Mouse (Mus musculus) cerebral cortex, adult 2 months (tissue): ENCODE data around the gene Gm28305.

Source experiments
- WGBS: fragments of 180-500 bp; shearing (Covaris S2); methylation state at CpG from one replicate; pipeline ENCODE4 v1.1.7; 2018; 5-methylcytosine and 5-hydroxymethylcytosine counted together

Gene Gm28305

GRCm38 (mm10) chr9:104040362-104040761 is at the start of gene Gm28305:
Gm28305 (plus strand) TSS chr9:104040662.
- WGBS = 77% methylated on average over 2 of the region's 2 CpGs

- 4% methylated on average over 2 of the region's 2 CpGs for WGBS
Measured at GRCm38 (mm10) chr9:103996496-103996895, 44.0 kb upstream of the Gm28305 start.

GRCm38 (mm10) chr9:104000601-104001000 is 39.9 kb upstream of the Gm28305 start:
- 61% methylated on average over 3 of the region's 3 CpGs for WGBS

- WGBS = under 1% methylated on average over 55 of the region's 55 CpGs
Measured at GRCm38 (mm10) chr9:104001921-104002859, 38.3 kb upstream of the Gm28305 start, which contains the start of gene Nphp3. Nphp3 (plus strand) TSS chr9:104002544.

GRCm38 (mm10) chr9:104002913-104003330 is 37.5 kb upstream of the Gm28305 start:
- WGBS = under 1% methylated on average over 37 of the region's 37 CpGs

- WGBS = 24% methylated on average over 1 of the region's 1 CpGs
Measured at GRCm38 (mm10) chr9:104014526-104014925, 25.9 kb upstream of the Gm28305 start.

GRCm38 (mm10) chr9:104021026-104021425 is 19.4 kb upstream of the Gm28305 start:
- WGBS = 90% methylated on average over 10 of the region's 10 CpGs

GRCm38 (mm10) chr9:104027186-104027585 is 13.3 kb upstream of the Gm28305 start:
- WGBS = 94% methylated on average over 8 of the region's 8 CpGs

DNA sequence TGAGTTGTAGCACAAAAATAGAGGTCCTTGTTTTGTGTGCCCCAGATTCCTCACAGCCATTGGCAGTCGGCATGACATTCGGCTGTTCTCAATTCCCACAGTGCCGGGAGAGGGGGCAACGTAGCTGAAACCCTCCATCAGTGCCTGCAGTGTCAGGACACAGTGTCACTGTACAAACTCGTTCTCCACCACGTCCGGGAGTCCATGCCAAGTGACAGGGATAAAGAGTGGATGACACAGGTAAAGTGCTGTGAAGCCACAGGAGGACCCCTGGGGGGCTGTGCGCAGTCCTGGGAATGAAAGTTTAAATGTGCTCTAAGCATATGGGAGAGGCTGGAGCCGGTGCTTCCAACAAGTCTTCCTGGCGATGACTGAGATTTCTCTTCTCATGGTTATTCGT is 10.6 kb upstream of the Gm28305 start:
- WGBS = 86% methylated on average over 11 of the region's 11 CpGs

DNA sequence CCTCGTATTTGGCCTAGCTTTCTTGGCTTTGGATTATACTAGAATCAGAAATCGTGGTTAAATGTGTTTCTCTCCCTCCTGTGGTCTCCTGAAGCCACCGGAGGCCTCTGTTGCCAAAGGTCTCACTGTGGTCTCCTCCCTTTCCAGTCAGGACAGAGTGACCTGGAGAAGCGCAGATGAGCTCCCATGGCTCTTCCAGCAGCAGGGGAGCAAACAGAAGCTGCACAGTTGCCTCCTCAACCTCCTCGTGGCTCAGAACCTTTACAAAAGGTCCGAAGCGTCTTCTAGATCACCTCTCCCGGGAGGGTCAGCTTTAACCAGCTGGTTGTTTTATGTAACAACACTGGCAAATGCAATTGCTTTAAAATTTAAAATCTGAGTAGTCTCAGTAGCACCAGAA is 6.2 kb upstream of the Gm28305 start:
- 93% methylated on average over 8 of the region's 8 CpGs for WGBS

GRCm38 (mm10) chr9:104034718-104035117 is 5.7 kb upstream of the Gm28305 start:
- 88% methylated on average over 6 of the region's 6 CpGs for WGBS

DNA sequence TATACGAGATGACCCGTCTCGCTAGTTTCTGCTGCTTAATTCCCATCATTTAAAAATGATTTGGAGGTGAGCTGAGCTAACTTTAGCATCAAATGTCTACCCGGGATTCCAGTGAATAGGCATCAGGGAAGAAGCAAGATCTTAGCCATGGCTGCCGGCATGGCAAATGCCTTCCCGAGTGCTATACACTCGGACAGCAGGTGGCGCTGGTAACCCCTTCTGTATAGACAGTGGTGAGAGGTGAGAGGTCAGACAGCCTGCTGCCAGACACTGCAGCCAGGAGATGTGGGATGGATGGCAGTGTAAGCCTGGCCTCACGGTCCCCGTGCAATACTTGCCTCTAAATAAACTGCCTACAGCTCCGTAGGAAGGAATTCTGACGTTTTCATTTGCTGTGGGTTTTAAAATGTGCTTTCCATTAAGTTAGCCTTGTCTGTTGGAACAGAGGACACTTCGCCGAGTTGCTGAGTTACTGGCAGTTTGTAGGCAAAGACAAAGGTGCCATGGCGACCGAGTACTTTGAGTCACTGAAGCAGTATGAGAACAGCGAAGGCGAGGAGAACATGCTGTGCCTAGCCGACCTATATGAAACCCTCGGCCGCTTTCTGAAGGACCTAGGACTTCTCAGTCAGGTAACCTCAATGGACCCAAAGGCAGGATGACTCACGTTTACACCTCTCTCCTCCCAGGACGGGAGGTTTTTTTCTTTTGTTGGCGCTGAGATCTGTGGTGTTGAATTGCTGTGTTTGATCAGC is 5.0 kb upstream of the Gm28305 start:
- WGBS = 52% methylated on average over 24 of the region's 24 CpGs

DNA sequence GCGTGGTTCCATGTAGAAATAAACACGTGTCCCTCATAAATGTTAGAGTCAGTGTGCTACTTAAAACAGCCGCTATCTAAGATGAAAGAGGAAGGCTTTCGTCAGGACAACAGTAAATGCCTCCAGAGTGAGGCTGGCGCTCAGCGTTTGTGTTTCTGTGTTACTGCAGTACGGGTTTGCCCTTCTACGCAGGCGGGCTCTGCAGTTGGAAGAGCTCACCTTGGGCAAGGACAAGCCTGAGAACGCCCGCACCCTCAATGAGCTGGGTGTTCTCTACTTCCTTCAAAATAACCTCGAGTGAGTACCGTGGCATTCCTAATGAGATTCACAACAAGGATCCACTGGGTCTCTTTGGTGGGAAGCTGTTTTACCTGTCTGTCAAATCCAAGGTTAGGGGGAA is 2.2 kb upstream of the Gm28305 start:
- WGBS = 93% methylated on average over 13 of the region's 13 CpGs

DNA sequence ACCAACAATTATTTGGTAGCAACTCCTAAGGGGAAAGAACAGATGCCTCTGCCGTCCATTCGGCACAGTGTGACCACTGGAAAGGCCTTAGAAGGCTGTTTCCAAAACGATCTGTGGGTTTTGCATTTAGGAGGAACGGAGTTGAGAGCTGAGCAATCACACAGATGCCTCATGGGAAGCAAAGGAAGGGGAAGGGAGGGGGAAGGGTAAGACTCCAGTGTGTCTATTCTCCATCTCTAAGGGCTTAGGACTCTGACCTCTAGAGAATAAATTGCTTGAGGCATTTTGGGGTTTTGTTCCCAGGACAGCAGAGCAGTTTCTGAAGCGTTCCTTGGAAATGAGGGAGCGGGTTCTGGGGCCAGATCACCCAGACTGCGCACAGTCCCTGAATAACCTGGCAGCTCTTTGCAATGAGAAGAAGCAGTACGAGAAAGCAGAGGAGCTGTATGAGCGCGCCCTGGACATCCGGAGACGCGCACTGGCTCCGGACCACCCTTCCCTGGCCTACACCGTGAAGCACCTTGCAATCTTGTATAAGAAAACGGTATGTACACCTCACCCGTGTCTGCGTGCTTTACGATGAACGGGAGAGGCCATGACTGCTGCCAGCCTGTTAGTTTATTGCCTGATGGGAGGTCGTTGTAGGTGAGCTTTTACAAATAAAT is 1.3 kb upstream of the Gm28305 start:
- WGBS = 90% methylated on average over 21 of the region's 21 CpGs

DNA sequence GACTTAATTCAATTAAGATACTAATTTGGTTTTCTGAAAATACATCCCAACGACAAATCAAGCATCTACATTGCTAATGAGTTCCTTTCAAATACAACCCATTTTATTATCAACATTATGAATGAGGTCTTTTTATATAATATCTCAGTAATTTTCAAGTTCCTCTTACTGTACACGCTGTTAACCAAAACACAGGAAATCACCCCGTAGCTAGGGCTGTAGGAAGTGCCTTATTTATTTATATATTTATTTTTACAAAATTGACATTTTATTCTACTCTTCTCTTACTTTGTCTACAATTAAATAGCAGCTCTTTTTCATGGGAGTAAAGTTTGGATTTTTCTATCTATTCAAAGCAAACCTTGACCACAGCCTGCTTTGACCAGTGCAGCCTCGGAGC is 720 bp upstream of the Gm28305 start:
- 80% methylated on average over 4 of the region's 4 CpGs for WGBS

DNA sequence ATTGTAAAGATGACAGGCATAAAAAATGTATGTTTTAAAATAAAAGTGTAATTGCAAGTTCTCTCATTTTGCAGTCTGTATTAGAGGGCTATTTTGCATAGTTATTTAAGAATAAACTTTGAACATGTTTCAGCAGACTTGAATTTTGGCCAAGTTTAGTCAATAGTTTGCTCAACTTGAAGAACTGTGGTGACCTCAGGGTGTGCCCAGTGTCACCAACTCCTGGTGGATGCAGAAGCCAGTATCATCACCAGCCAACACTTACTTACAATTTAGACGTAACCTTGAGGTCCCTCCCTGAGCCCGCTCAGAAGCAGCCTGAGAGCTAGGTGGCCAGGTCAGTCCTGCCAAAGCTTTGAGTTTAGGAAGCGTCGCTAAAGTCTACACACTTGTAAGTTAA is 3.2 kb downstream of the Gm28305 start:
- WGBS = 92% methylated on average over 4 of the region's 4 CpGs

DNA sequence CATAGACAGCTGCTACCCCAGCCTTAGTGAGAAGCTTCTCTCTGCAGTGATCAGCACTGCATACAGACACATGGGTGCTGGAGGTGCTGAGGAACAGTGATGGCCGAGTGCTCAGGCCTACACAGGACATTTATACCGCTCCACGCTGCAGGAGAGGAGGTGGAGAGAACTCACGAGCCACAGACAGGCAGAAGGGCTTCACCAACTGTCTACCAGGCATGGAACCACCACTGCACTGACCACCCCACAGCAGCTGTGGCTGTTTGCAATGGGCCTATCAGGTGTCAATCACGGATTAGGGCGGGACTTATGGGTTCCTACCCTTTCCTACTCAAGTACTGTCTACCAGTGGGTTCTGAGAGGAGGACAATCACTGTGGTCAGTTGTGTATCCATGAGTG is 10.6 kb downstream of the Gm28305 start:
- 93% methylated on average over 6 of the region's 6 CpGs for whole genome bisulfite sequencing

- under 1% methylated on average over 59 of the region's 59 CpGs for WGBS
Measured at GRCm38 (mm10) chr9:104062430-104063243, 22.2 kb downstream of the Gm28305 start, which contains the start of gene Uba5. Uba5 (minus strand) TSS chr9:104063134.

DNA sequence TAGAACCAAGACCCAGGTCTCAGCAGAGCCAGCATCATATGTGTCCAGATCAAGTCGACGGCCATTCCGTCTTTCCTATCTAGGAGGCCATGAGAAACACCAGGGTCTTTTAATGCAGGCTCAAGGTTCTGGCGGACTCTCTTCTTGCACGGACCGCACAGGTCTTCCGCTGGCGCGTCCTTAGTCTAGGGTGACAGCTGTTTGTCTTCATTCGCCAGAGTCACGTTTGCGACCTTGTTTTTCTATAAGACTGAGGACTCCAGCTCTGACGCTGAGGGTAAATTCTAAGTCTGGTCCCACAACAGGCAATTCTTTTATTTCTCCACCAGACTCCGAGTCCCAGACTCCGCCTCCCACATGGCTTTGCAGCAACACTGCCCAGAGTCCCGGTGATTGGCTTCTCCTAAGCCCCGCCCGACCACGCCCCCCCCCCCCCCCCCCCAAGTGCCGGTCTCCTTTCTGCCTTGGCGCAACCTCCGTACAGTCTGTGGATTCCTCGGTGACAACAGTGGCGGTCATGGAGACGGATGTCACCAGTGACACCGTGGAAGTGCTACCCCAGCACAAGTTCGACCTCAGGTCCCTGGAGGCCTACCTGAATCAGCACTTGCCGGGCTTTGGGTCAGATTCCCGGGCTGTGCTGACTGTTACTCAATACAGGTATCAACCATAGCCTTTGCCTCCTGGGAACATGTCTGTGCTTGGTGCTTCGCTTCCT is 22.9 kb downstream of the Gm28305 start, which contains the start of gene Acad11:
TSS of gene Acad11 (plus strand) at position 134 of the 718 bp plus-strand sequence.
- WGBS = under 1% methylated on average over 29 of the region's 30 CpGs

DNA sequence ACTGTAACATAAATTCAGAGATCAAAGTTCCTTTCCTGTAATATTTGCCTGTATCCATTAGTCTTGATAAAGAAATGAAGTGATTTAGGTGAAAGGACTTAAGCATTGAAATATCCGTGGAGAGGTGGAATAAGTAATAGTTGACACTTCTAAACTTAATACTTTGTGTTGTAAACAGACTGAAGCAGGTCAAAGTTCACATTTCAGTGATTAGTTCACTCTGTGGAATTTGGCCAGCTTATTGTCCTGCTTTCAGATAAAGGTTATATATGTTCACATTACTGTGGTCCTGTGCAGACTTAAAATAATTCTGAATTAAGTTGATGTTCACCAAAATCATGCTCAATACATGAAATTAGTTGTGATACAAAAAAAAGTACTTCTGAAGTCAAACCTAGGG is 24.1 kb downstream of the Gm28305 start:
- 34% methylated on average over 1 of the region's 1 CpGs for whole genome bisulfite sequencing
